35 mouse cellular contexts compared by ENCODE assay signal in genomic region chr3:79609886-79610285, GRCm38 (mm10).
"Had no signal": no experiment of that assay in that cellular context is flagged by ENCODE, and none has a peak within 500 bp of the region (broad histone marks: within the 10 kb centered on the region; RNA-seq: fewer than 3 reads in every experiment).

No protein-coding gene starts in this region.

- H3K4me3 ChIP-seq: heart, embryonic 10.5 days; heart, embryonic 12.5 days; heart, embryonic 13.5 days; heart, embryonic 15.5 days; hindbrain, embryonic 10.5 days; hindbrain, embryonic 12.5 days; hindbrain, embryonic 13.5 days; hindbrain, embryonic 15.5 days; intestine, embryonic 15.5 days; kidney, embryonic 15.5 days; layer of hippocampus, adult 2 months had no signal

- DNase-seq: heart, postnatal 10 days; heart, postnatal 14 days; heart, postnatal 36 days; heart, postnatal 4 days; kidney, adult 11 months; kidney, adult 18-20 months; kidney, adult 2 months; kidney, adult 8-10 months; kidney, adult 9 months; kidney, postnatal 10 days; kidney, postnatal 14 days; kidney, postnatal 25 days; kidney, postnatal 36 days; kidney, postnatal 4 days; layer of hippocampus, adult 9-11 months; layer of hippocampus, postnatal 36 days had no signal

- H3K27me3 ChIP-seq: heart, embryonic 12.5 days; heart, embryonic 13.5 days; heart, embryonic 15.5 days; hindbrain, embryonic 12.5 days; hindbrain, embryonic 13.5 days; hindbrain, embryonic 15.5 days; intestine, embryonic 15.5 days; kidney, embryonic 15.5 days had no signal

- ATAC-seq: hindbrain, embryonic 16.5 days; hindbrain, postnatal 0 days; inflammation-experienced regulatory T-cells, adult 6 months; intestine, embryonic 15.5 days; intestine, embryonic 16.5 days; intestine, postnatal 0 days had no signal

- H3K9me3 ChIP-seq: heart, embryonic 10.5 days; heart, embryonic 12.5 days; heart, embryonic 15.5 days; hindbrain, embryonic 10.5 days; hindbrain, embryonic 13.5 days; hindbrain, embryonic 15.5 days; intestine, embryonic 15.5 days; kidney, embryonic 15.5 days had no signal

- H3K27ac ChIP-seq: heart, embryonic 10.5 days; heart, embryonic 13.5 days; heart, embryonic 15.5 days; hindbrain, embryonic 10.5 days; hindbrain, embryonic 12.5 days; hindbrain, embryonic 13.5 days; hindbrain, embryonic 14.5 days; hindbrain, embryonic 15.5 days; hindbrain, postnatal 0 days; intestine, embryonic 15.5 days; kidney, embryonic 15.5 days; kidney, postnatal 0 days; layer of hippocampus, adult 2 months had no signal

- H3K9ac ChIP-seq: heart, embryonic 12.5 days; heart, embryonic 13.5 days; heart, embryonic 15.5 days; hindbrain, embryonic 12.5 days; hindbrain, embryonic 13.5 days; hindbrain, embryonic 14.5 days; hindbrain, embryonic 15.5 days; intestine, embryonic 15.5 days; kidney, embryonic 15.5 days had no signal

- H3K4me1 ChIP-seq: heart, embryonic 10.5 days; heart, embryonic 12.5 days; heart, embryonic 13.5 days; heart, embryonic 15.5 days; hindbrain, embryonic 10.5 days; hindbrain, embryonic 12.5 days; hindbrain, embryonic 13.5 days; hindbrain, embryonic 15.5 days; intestine, embryonic 15.5 days; kidney, embryonic 15.5 days had no signal

- H3K4me2 ChIP-seq: heart, embryonic 11.5 days; heart, embryonic 12.5 days; heart, embryonic 13.5 days; heart, embryonic 15.5 days; hindbrain, embryonic 12.5 days; hindbrain, embryonic 13.5 days; hindbrain, embryonic 14.5 days; hindbrain, embryonic 15.5 days; intestine, embryonic 15.5 days; kidney, embryonic 15.5 days had no signal
